Mouse (Mus musculus) liver, embryonic 14.5 days (tissue): ENCODE data around the gene Sirpa. TPM values are rescaled to one million over a fixed set of nuclear protein-coding genes. Genes with fewer than 3 reads are reported as not detected.

ENCODE experiments used
- ATAC-seq: fragments of 200-750 bp; cut with Nextera tagmentation; 2 replicates; pipeline ENCODE4 v1.8.0; 2017; ENCODE audit warnings: moderate number of reproducible peaks, mild to moderate bottlenecking, moderate library complexity; ENCODE audit not compliant: insufficient read depth
- DNase-seq, 3 experiments: peaks; one replicate each; pipeline ENCODE4 v3.0.0-alpha.2; 2012 to 2013; ENCODE audit warnings: low read depth in 3 of 3, low spot score in 3 of 3
- H3K27ac ChIP-seq: fragments of 300-500 bp; sonication (generic); 2 replicates; pipeline ENCODE4 v1.5.1; 2014; ENCODE audit warnings: moderate library complexity, mild to moderate bottlenecking, control low read depth, inconsistent platforms
- H3K27me3 ChIP-seq: fragments of 300-500 bp; sonication (generic); 2 replicates; pipeline ENCODE4 v1.6.1; 2014; ENCODE audit warnings: mild to moderate bottlenecking, low read length, moderate library complexity; ENCODE audit not compliant: control insufficient read depth, insufficient read depth
- H3K36me3 ChIP-seq: fragments of 300-500 bp; sonication (generic); replicated peaks from 2 replicates; pipeline ENCODE4 v1.6.1; 2014; ENCODE audit warnings: low read depth; ENCODE audit not compliant: control insufficient read depth, insufficient read depth
- H3K4me1 ChIP-seq, 2 experiments: fragments of 200-500 bp in 1 of 2; fragments of 300-500 bp in 1 of 2; sonication (generic) in 1 of 2; replicated peaks; 2 replicates each; pipeline ENCODE4 v1.6.1; 2012 to 2014; ENCODE audit warnings: antibody characterized with exemption in 1 of 2, inconsistent platforms in 1 of 2, low read length in 1 of 2; ENCODE audit not compliant: control insufficient read depth in 2 of 2, insufficient read depth in 2 of 2
- H3K4me2 ChIP-seq: fragments of 300-500 bp; sonication (generic); 2 replicates; pipeline ENCODE4 v1.6.1; 2014; ENCODE audit warnings: low read depth, mild to moderate bottlenecking, control low read depth, moderate library complexity
- H3K4me3 ChIP-seq, 2 experiments: fragments of 200-500 bp in 1 of 2; fragments of 300-500 bp in 1 of 2; sonication (generic) in 1 of 2; 2 replicates each; pipeline ENCODE4 v1.5.1; 2012 to 2014; ENCODE audit warnings: low read depth in 2 of 2, low read length in 2 of 2, mild to moderate bottlenecking in 2 of 2, control low read depth in 1 of 2, inconsistent platforms in 1 of 2, moderate library complexity in 1 of 2; ENCODE audit not compliant: insufficient read depth in 1 of 2
- H3K9ac ChIP-seq: fragments of 300-500 bp; sonication (generic); replicated peaks from 2 replicates; pipeline ENCODE4 v1.6.1; 2014; ENCODE audit warnings: mild to moderate bottlenecking, control low read depth, moderate library complexity
- H3K9me3 ChIP-seq: fragments of 300-500 bp; sonication (generic); 2 replicates; pipeline ENCODE4 v1.6.1; 2016; ENCODE audit warnings: low read length, mixed read lengths; ENCODE audit not compliant: control insufficient read depth
- CTCF ChIP-seq: IDR thresholded peaks from 2 replicates; pipeline ENCODE4 v1.5.1; 2016; ENCODE audit warnings: antibody characterized with exemption, low read depth, control low read depth
- EP300 ChIP-seq: IDR thresholded peaks from 2 replicates; pipeline ENCODE4 v1.6.1; 2016; ENCODE audit warnings: antibody characterized with exemption, low read depth
- WGBS: fragments of 180-500 bp; shearing (Covaris S2); extraction: QIAGEN DNeasy Blood & Tissue Kit; methylation state at CpG from one replicate; pipeline ENCODE4 v1.1.7; 2014; ENCODE audit not compliant: insufficient replicate concordance; 5-methylcytosine and 5-hydroxymethylcytosine counted together
- polyA plus RNA-seq, 2 experiments: library from polyadenylated mRNA; depleted of rRNA in 1 of 2; stranded (reverse) in 1 of 2; unstranded in 1 of 2; fragments of >200 nt; fragmentation: Nextera tagmentation in 1 of 2; extraction: Ambion mirVana in 1 of 2; gene quantifications; 2 replicates each; pipeline versions ENCODE4 v1.2.1 to v1.2.3; 2012 to 2014

Gene Sirpa
- polyA plus RNA-seq (2012; rRNA removed): 17.1 and 18.2 TPM in 2 replicates
- polyA plus RNA-seq (2014; fragmentation: Nextera tagmentation; extraction: Ambion mirVana): 18.7 and 20.6 TPM in 2 replicates

DNA sequence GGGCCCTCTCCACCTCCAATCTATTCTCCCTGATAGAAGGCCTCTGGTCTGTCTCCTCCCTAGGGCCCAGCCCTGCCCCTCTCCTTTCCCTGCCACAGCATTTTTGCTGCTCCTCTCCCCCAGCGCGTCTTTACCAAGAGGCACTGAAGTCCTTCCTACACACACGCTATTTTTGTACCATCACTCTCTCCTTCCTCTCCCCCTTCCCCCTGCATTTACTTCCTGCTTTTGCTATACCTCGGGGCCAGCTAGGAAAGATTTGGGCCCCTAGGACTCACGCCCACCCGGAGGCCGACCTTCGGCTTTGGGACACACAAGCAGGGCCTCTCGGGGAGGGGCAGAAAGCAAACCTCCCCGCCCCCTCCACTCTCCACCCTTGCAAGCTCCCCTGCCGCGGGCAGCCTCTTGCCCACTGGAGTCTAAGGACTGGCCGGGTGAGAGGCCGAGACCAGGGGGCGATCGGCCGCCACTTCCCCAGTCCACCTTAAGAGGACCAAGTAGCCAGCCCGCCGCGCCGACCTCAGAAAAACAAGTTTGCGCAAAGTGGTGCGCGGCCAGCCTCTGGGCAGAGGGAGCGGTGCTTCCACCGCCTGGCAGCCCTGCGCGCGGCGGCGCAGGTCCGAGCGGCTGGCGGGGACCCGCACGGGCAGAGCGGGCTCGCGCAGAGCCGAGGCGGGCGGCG lies at the start of gene Sirpa:
Gene Sirpa, plus strand, starts transcription at position 377 of the 682 bp plus-strand sequence.
- H3K9me3 ChIP-seq: no peaks in the 10 kb centered on the region
- peak; percentile 63 for ATAC-seq

DNA sequence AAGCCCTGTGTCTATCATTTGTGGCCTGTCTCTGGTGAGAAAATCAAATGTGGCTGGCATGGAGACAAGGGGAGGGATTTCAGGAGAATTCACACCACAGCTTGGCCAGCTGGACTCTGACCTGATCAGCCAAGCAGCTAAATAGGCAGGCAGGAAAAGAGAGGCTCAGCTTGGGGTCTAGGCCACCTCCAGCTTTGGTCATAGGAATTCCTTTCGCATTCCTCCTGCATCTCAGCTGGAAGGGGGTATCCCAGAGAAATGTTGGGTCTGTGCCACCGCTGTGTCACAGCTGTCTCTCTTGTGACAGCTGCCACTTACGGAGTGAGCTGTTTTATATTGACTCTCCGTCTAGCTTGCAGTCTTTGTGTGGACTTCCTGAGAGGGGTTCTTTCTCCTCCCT lies 48.2 kb upstream of the Sirpa start:
- Histone ChIP-seq H3K9ac (no peak overlapping the region), H3K27ac (no peak overlapping the region), H3K27me3 (no peaks in the 10 kb centered on the region), H3K4me1 (peaks cover 0 to 2% of the 10 kb centered on the region in 2 experiments; a peak in 1 of 4 replicates), H3K9me3 (no peaks in the 10 kb centered on the region), H3K36me3 (no peaks in the 10 kb centered on the region), H3K4me2 (no peak overlapping the region), H3K4me3 (no peak overlapping the region)
- no peak for TF ChIP-seq EP300
- no peak for TF ChIP-seq CTCF
- no peak for DNase-seq
- WGBS: 60% methylated on average over 4 of the region's 4 CpGs
- no peak for ATAC-seq

More for the DNA sequence above, at the start of gene Sirpa:
- Histone ChIP-seq H3K4me3 (peak within 1 kb of the TSS; percentile 48 to 53), H3K27me3 (peaks cover 15% of the 10 kb centered on the region), H3K4me1 (peaks cover 0 to 5% of the 10 kb centered on the region in 2 experiments; a peak in 1 of 4 replicates), H3K4me2 (peak within 1 kb of the TSS; percentile 47), H3K9ac (peak within 1 kb of the TSS; percentile 47), H3K36me3 (no peaks in the 10 kb centered on the region), H3K27ac (no peak within 1 kb of the TSS; the same call in 1 of the 2 replicates)
- WGBS: under 1% methylated on average over 41 of the region's 43 CpGs
- DNase-seq: peak in 2 of 3 experiments; percentile 17 to 37
- TF ChIP-seq CTCF (peak; percentile 12; the same call in 1 of the 2 replicates), EP300 (no peak)

DNA sequence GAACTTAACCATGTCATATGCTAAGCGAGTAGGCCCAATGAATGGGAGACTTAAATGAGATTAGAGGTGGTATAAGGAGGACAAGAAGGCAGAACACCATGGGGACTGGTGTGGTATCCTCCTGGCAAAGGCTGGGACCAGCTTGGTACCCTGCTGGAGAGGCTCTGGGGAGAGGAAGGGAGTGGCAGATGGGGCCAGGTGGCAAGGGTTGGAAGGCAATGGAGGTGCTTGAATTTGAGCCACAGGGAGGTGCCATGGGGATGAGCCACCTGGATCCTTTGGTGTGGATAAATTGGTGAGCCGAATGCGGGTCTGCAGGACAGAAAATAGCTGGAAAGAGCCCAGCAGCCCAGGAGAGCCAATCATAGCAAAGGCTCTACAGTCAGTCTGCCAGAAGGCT lies 47.7 kb upstream of the Sirpa start:
- DNase-seq (no peak), ATAC-seq (no peak)
- H3K36me3 ChIP-seq: no peaks in the 10 kb centered on the region
- H3K9me3 ChIP-seq: no peaks in the 10 kb centered on the region
- H3K27ac ChIP-seq: no peak overlapping the region
- no peak overlapping the region for H3K9ac ChIP-seq
- no peak overlapping the region for H3K4me2 ChIP-seq
- whole genome bisulfite sequencing: 45% methylated on average over 3 of the region's 3 CpGs
- H3K4me1 ChIP-seq: peaks cover 0 to 2% of the 10 kb centered on the region in 2 experiments; a peak in 1 of 4 replicates
- no peaks in the 10 kb centered on the region for H3K27me3 ChIP-seq
- TF ChIP-seq EP300 (no peak), CTCF (no peak)
- H3K4me3 ChIP-seq: no peak overlapping the region

DNA sequence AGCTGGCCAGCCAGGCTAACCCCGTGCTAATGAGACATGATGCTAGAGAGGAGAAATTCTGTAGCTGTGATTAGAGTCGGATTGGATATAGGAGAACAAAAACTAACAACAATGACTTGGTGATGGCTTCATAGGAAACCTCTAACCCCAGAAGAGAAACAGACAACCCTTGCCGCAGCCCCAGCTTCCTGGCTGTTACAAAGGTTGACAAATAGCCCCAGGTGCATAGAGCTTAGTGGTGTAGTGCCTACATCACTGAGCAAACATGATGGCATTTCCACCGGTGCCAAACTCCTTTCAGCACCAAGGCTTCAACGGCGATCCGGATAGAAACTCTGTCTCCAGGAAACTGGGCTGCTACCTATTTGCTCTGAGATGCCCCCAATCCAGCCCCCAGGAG lies 47.0 kb upstream of the Sirpa start:
- Histone ChIP-seq H3K4me3 (no peak overlapping the region), H3K9me3 (no peaks in the 10 kb centered on the region), H3K36me3 (no peaks in the 10 kb centered on the region), H3K9ac (no peak overlapping the region), H3K4me2 (no peak overlapping the region), H3K27me3 (no peaks in the 10 kb centered on the region), H3K4me1 (peaks cover 0 to 2% of the 10 kb centered on the region in 2 experiments; a peak in 1 of 4 replicates), H3K27ac (no peak overlapping the region)
- TF ChIP-seq EP300 (no peak), CTCF (no peak)
- no peak for DNase-seq
- WGBS: 56% methylated on average over 7 of the region's 7 CpGs
- no peak for ATAC-seq

DNA sequence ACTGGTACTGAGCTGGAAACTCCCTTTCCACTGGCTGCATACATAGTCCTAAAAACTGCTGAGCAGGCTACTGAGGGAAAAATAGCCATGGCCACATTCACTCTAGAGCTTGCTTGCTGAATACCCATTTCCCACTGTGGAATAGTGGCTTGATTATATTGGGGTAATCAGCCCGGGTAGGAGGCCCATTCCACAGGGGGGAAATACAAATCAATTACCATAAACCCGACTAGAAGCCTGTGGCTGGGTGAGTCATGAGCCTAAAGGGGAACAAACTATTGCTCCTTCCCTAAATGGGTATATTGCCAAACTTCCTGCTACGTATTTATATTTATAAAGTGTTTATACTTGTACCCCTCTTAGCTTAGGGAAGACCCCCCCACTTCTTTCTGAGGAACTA lies 45.9 kb upstream of the Sirpa start:
- TF ChIP-seq EP300 (no peak), CTCF (no peak)
- DNase-seq (peak in 1 of 3 experiments; percentile 2), ATAC-seq (no peak)
- Histone ChIP-seq H3K27me3 (no peaks in the 10 kb centered on the region), H3K27ac (no peak overlapping the region), H3K4me1 (peaks cover 0 to 2% of the 10 kb centered on the region in 2 experiments; a peak in 1 of 4 replicates), H3K36me3 (no peaks in the 10 kb centered on the region), H3K4me2 (no peak overlapping the region), H3K9ac (no peak overlapping the region), H3K4me3 (no peak overlapping the region), H3K9me3 (no peaks in the 10 kb centered on the region)
- WGBS: 18% methylated on average over 3 of the region's 3 CpGs
